In the genomic region with DNA sequence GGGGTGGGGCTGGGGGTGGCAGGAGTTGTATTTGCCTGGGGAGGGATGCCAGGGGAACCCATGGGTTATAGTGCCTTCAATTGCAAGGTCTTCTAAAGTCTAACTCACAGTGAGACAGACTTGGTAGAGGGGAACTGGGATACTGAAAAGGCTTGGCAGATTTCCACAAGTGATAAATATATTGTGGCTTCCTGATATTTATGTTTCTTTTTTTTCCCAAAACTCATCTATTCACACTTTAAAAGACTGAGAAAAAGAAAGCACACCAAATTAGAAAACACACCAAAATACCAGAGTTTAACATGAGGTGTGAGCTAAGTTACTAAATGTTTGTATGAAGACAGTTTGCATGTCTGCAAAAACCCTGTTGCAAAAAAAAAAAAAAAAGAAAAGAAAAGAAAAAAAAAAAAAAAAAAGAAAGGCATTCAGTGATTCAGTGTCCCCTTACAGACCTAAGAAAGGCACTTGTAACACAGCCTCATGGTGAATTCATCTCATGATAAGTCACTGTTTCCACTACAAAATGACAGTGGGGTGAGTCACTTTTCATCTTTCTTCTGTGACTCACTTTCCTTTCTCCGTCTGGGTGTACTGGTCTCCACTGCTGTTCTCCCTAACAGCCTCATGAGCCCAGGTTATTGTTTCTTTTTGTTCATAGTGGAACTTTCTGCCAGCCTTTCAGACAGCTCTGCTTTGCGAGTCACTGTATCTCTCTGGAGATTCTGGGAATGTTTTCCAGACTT, we compare ENCODE assay signal across 18 mouse cellular contexts. TPM values are rescaled to one million over a fixed set of nuclear protein-coding genes. Genes with fewer than 3 reads are reported as not detected.
A peak's percentile ranks its signal among the peaks of the same experiment; 100 is the strongest.
DNase-seq lines count a peak whose midpoint lies in the region; ATAC-seq and TF ChIP-seq lines count a peak whose summit lies in the region.
"Had no signal": no experiment of that assay in that cellular context is flagged by ENCODE, and none has a peak within 500 bp of the region (broad histone marks: within the 10 kb centered on the region; RNA-seq: fewer than 3 reads in every experiment).

No protein-coding gene starts in this region.

- H3K27ac ChIP-seq in heart, postnatal 0 days (ENCODE audit: low read depth): no peak overlapping the region
- no peak overlapping the region for H3K27ac ChIP-seq in hindbrain, embryonic 13.5 days
- H3K27ac ChIP-seq: limb, embryonic 12.5 days; liver, embryonic 13.5 days; midbrain, embryonic 15.5 days; stomach, embryonic 15.5 days had no signal

- no peak for TF ChIP-seq EP300 in heart, postnatal 0 days (IDR thresholded peaks at IDR 0.05; ENCODE audit: low read depth)

- no peaks in the 10 kb centered on the region for H3K27me3 ChIP-seq in heart, postnatal 0 days (ENCODE audit: control insufficient read depth, insufficient read depth, low read length)
- H3K27me3 ChIP-seq in hindbrain, embryonic 13.5 days: no peaks in the 10 kb centered on the region
- H3K27me3 ChIP-seq: limb, embryonic 12.5 days; liver, embryonic 13.5 days; megakaryocyte, embryonic 14.5 days; midbrain, embryonic 15.5 days; stomach, embryonic 15.5 days had no signal

- peak; percentile 64 for ATAC-seq in heart, postnatal 0 days (ENCODE audit: insufficient read depth, low read depth)
- no peak for ATAC-seq in erythroid progenitor cell, adult 5-6 weeks (replicated peaks; ENCODE audit: low FRiP score, poor library complexity, severe bottlenecking)
- ATAC-seq in hindbrain, embryonic 13.5 days (ENCODE audit: low FRiP score): no peak
- ATAC-seq: forebrain, embryonic 16.5 days; midbrain, embryonic 15.5 days had no signal

- 19% methylated on average over 2 of the region's 2 CpGs for WGBS in heart, postnatal 0 days
- 55% methylated on average over 2 of the region's 2 CpGs for WGBS in hindbrain, embryonic 13.5 days

- no peaks in the 10 kb centered on the region for H3K36me3 ChIP-seq in heart, postnatal 0 days (replicated peaks; ENCODE audit: control insufficient read depth, insufficient read depth, low read length)
- H3K36me3 ChIP-seq in hindbrain, embryonic 13.5 days: no peaks in the 10 kb centered on the region
- H3K36me3 ChIP-seq: limb, embryonic 12.5 days; liver, embryonic 13.5 days; midbrain, embryonic 15.5 days; stomach, embryonic 15.5 days had no signal

- DNase-seq in heart, postnatal 0 days (ENCODE audit: low spot score): peak; percentile 37
- DNase-seq in heart, postnatal 36 days: no peak
- peak; percentile 21 for DNase-seq in CD4-positive, CD25-positive, alpha-beta regulatory T cell, adult 2 months (ENCODE audit: low read depth, low spot score)
- DNase-seq in adipocyte (ENCODE audit: low spot score): peak; percentile 5
- DNase-seq in urinary bladder, postnatal 4 days (ENCODE audit: low spot score in 2 of 2): no peak
- DNase-seq: cerebellum, postnatal 25 days; kidney, adult 2 months; kidney, postnatal 25 days; layer of hippocampus, adult 9-11 months; liver, embryonic 13.5 days; thymus, adult 2 months had no signal

- no peak overlapping the region for H3K9ac ChIP-seq in heart, postnatal 0 days (replicated peaks; ENCODE audit: low read depth, low read length)
- H3K9ac ChIP-seq in hindbrain, embryonic 13.5 days: no peak overlapping the region
- H3K9ac ChIP-seq: limb, embryonic 12.5 days; liver, embryonic 13.5 days; midbrain, embryonic 15.5 days; stomach, embryonic 15.5 days had no signal

- H3K4me1 ChIP-seq in heart, postnatal 0 days (ENCODE audit: control insufficient read depth, insufficient read depth): 0 out of 2 replicates have a peak, but pooled peaks cover 6% of the 10 kb centered on the region
- no peaks in the 10 kb centered on the region for H3K4me1 ChIP-seq in hindbrain, embryonic 13.5 days (replicated peaks)
- H3K4me1 ChIP-seq: limb, embryonic 12.5 days; liver, embryonic 13.5 days; megakaryocyte, embryonic 14.5 days; midbrain, embryonic 15.5 days; stomach, embryonic 15.5 days had no signal

- H3K9me3 ChIP-seq in heart, postnatal 0 days (replicated peaks; ENCODE audit: control insufficient read depth, low read length): no peaks in the 10 kb centered on the region
- no peaks in the 10 kb centered on the region for H3K9me3 ChIP-seq in hindbrain, embryonic 13.5 days
- H3K9me3 ChIP-seq: limb, embryonic 12.5 days; liver, embryonic 13.5 days; megakaryocyte, embryonic 14.5 days; midbrain, embryonic 15.5 days; stomach, embryonic 15.5 days had no signal

- no peak overlapping the region for H3K4me2 ChIP-seq in heart, postnatal 0 days (ENCODE audit: low read depth, low read length)
- no peak overlapping the region for H3K4me2 ChIP-seq in hindbrain, embryonic 13.5 days
- H3K4me2 ChIP-seq: limb, embryonic 12.5 days; liver, embryonic 13.5 days; midbrain, embryonic 15.5 days; stomach, embryonic 15.5 days had no signal

- H3K4me3 ChIP-seq in heart, postnatal 0 days (ENCODE audit: low read depth, low read length): no peak overlapping the region
- no peak overlapping the region for H3K4me3 ChIP-seq in hindbrain, embryonic 13.5 days
- H3K4me3 ChIP-seq: limb, embryonic 12.5 days; liver, embryonic 13.5 days; megakaryocyte, embryonic 14.5 days; midbrain, embryonic 15.5 days; stomach, embryonic 15.5 days had no signal

- intact Hi-C loops in heart, postnatal 36 days (cut with DNase I): no loop called here

- no peak for TF ChIP-seq CTCF in heart, postnatal 0 days (IDR thresholded peaks at IDR 0.05; ENCODE audit: low read depth)

RNA-seq across cellular contexts. Expression of gene Tmem182, which starts 42.0 kb away (rescaled TPM):
- 117 and 125 TPM in 2 replicates for total RNA-seq in heart, postnatal 0 days (2014; rRNA removed; ENCODE audit: low replicate concordance)
- 102 and 103 TPM in 2 replicates for polyA plus RNA-seq in heart, postnatal 0 days (2015; fragmentation: Nextera tagmentation; extraction: Ambion mirVana)
- total RNA-seq in heart, postnatal 36 days (2021): 100 to 1,000 TPM; 161 to 172 TPM
- not detected in 2 replicates for total RNA-seq in erythroid progenitor cell, adult 5-6 weeks (2015; ENCODE audit: low replicate concordance)
- total RNA-seq in erythroid progenitor cell, adult 5-6 weeks (2017; ENCODE audit: low replicate concordance): not detected in 2 replicates
- 0.12 TPM in 2 replicates for polyA plus RNA-seq in hindbrain, embryonic 13.5 days (2015; fragmentation: Nextera tagmentation; extraction: Ambion mirVana)
- polyA plus RNA-seq: forebrain, embryonic 16.5 days had no signal

RNA-seq across cellular contexts. Expression of gene Mfsd9, which starts 56.9 kb away (rescaled TPM):
- 2.2 and 3.5 TPM in 2 replicates for total RNA-seq in heart, postnatal 0 days (2014; rRNA removed; ENCODE audit: low replicate concordance)
- polyA plus RNA-seq in heart, postnatal 0 days (2015; fragmentation: Nextera tagmentation; extraction: Ambion mirVana): 1.2 and 1.6 TPM in 2 replicates
- total RNA-seq in heart, postnatal 36 days (2021): 1 to 10 TPM in 1 of 2 experiments, under 1 TPM in 1; 0.78 to 1.1 TPM
- 0.42 and 1.8 TPM in 2 replicates for total RNA-seq in erythroid progenitor cell, adult 5-6 weeks (2015; ENCODE audit: low replicate concordance)
- 1.9 TPM in 1 of 2 replicates, not detected in the other for total RNA-seq in erythroid progenitor cell, adult 5-6 weeks (2017; ENCODE audit: low replicate concordance)
- 5.3 and 5.6 TPM in 2 replicates for polyA plus RNA-seq in hindbrain, embryonic 13.5 days (2015; fragmentation: Nextera tagmentation; extraction: Ambion mirVana)

Comparison
In these comparisons a context has a peak if more than half of its experiments do, and no peak if none do; other contexts are left out.
1. DNase-seq: peak in heart, postnatal 0 days (single experiment), CD4-positive, CD25-positive, alpha-beta regulatory T cell, adult 2 months (single experiment) and adipocyte (single experiment); none in heart, postnatal 36 days (0 of 2) and urinary bladder, postnatal 4 days (0 of 2).
2. RNA of gene Tmem182, which starts 42.0 kb away (total RNA-seq): 161 to 172 TPM in heart, postnatal 36 days and 117 to 125 TPM in heart, postnatal 0 days; not detected in erythroid progenitor cell, adult 5-6 weeks; every median in the first group is over 100 times any median in the second.